Mouse (Mus musculus): ENCODE results near the gene Phox2a. TPM values are rescaled to one million over a fixed set of nuclear protein-coding genes. Genes with fewer than 3 reads are reported as not detected.

The Phox2a gene
- total RNA-seq, 2 experiments from 2014 or later = 0.42 to 0.48 TPM

Other genes starting within 250 kb of the Phox2a start
- gene Art2b, start 232.7 kb upstream of the Phox2a start, total RNA-seq (2021) = not detected
- 10 to 100 TPM; 62.7 to 67.0 TPM for gene Clpb, start 154.7 kb upstream of the Phox2a start, total RNA-seq (2021)
- gene Inppl1, start 19.9 kb downstream of the Phox2a start, total RNA-seq (2021) = 100 to 1,000 TPM; 135 to 140 TPM
- gene Folr2, start 38.9 kb downstream of the Phox2a start, total RNA-seq (2021) = 1 to 10 TPM; 2.3 to 3.8 TPM
- 10 to 100 TPM; 21.5 to 28.7 TPM for gene Anapc15, start 45.4 kb downstream of the Phox2a start, total RNA-seq (2021)
- gene Folr1, start 52.5 kb downstream of the Phox2a start, total RNA-seq (2021) = 1 to 10 TPM in 1 of 2 experiments, under 1 TPM in 1; 0.72 to 1.2 TPM
- 100 to 1,000 TPM in 1 of 2 experiments, 10 to 100 TPM in 1; 99.8 to 107 TPM for gene Lamtor1, start 87.6 kb downstream of the Phox2a start, total RNA-seq (2021)
- not detected for gene Tomt, start 88.0 kb downstream of the Phox2a start, total RNA-seq (2021)
- 1 to 10 TPM; 2.4 to 2.9 TPM for gene Lrrc51, start 115.6 kb downstream of the Phox2a start, total RNA-seq (2021)
- 100 to 1,000 TPM in 1 of 2 experiments, 10 to 100 TPM in 1; 97.4 to 113 TPM for gene Numa1, start 115.8 kb downstream of the Phox2a start, total RNA-seq (2021)
- 1 to 10 TPM; 4.4 to 5.7 TPM for gene Il18bp, start 200.4 kb downstream of the Phox2a start, total RNA-seq (2021)
- gene Rnf121, start 247.2 kb downstream of the Phox2a start, total RNA-seq (2021) = 10 to 100 TPM; 20.4 to 24.3 TPM
- 10 to 100 TPM in 1 of 2 experiments, 1 to 10 TPM in 1; 9.6 to 10.9 TPM for gene Xndc1, start 247.2 kb downstream of the Phox2a start, total RNA-seq (2021)
- gene Xntrpc, start 247.4 kb downstream of the Phox2a start, total RNA-seq (2021) = under 1 TPM; 0.81 to 0.92 TPM